Mouse (Mus musculus) bone marrow, adult 2 months (tissue): ENCODE data around the gene Adgrv1. TPM values are rescaled to one million over a fixed set of nuclear protein-coding genes. Genes with fewer than 3 reads are reported as not detected.

Experiments
- H3K27ac ChIP-seq: fragments of 200-500 bp; 2 replicates; pipeline ENCODE4 v1.5.1; 2012; ENCODE audit warnings: low read depth, mild to moderate bottlenecking, control low read depth, inconsistent platforms, low read length; ENCODE audit not compliant: control insufficient read depth, poor library complexity, insufficient read depth
- H3K4me1 ChIP-seq: fragments of 200-500 bp; 2 replicates; pipeline ENCODE4 v1.6.1; 2011; ENCODE audit warnings: low read length; ENCODE audit not compliant: control insufficient read depth, insufficient read depth
- H3K4me3 ChIP-seq: fragments of 200-500 bp; replicated peaks from 2 replicates; pipeline ENCODE3; 2011; ENCODE audit warnings: mild to moderate bottlenecking, low read depth, low read length, control low read depth; ENCODE audit not compliant: control insufficient read depth
- CTCF ChIP-seq: fragments of 200-500 bp; IDR thresholded peaks from 2 replicates; pipeline ENCODE4 v1.5.1; 2011; ENCODE audit warnings: low read length, control low read depth; ENCODE audit not compliant: control insufficient read depth, insufficient read depth
- POLR2A ChIP-seq: fragments of 200-500 bp; IDR thresholded peaks from 2 replicates; pipeline ENCODE4 v1.6.1; 2011; ENCODE audit warnings: low read depth, mild to moderate bottlenecking, control low read depth, low read length, borderline replicate concordance; ENCODE audit not compliant: control insufficient read depth
- WGBS: fragments of 180-500 bp; shearing (Covaris S2); methylation state at CpG from one replicate; pipeline ENCODE4 v1.1.7; 2018; 5-methylcytosine and 5-hydroxymethylcytosine counted together
- polyA plus RNA-seq: library from polyadenylated mRNA; stranded (reverse); fragments of >200 nt; gene quantifications from 2 replicates; pipeline ENCODE4 v1.2.4, GENCODE M21; 2011; ENCODE audit warnings: low replicate concordance; ENCODE audit not compliant: missing spikeins, insufficient read depth, insufficient read length

The Adgrv1 gene
- polyA plus RNA-seq, 1 experiment: 1.7 TPM

GRCm38 (mm10) chr13:81424002-81424401 is 209.0 kb downstream of the Adgrv1 start:
- Histone ChIP-seq H3K27ac (no peak overlapping the region), H3K4me1 (no peaks in the 10 kb centered on the region), H3K4me3 (no peak overlapping the region)
- TF ChIP-seq CTCF (no peak), POLR2A (no peak)
- 78% methylated on average over 4 of the region's 4 CpGs for WGBS

DNA sequence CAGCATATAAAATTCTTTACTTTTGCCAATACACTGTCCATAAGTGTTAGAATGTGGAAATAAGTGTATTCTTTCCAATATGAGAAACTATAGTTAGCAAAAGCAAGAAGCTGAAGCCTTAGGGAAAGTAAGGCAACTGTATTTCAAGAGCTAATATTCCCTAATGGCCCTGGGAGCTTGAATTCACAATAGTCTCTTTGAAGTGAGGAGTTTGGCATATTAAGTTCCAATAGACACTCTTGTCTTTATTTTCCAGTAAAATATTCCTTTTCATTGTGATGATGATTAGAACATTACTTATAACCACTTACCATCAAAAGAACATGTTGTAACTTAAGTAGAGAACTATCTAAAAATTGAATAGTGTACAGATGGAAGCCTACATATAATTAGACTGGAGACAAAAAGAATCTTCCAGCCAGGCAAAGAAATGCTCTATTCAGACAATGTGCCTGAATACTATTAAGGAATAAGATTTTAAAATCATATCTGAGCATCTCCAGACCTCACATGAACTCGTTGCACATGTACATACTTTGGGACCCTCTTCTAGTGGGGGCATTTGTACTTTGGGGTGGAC is 225.0 kb downstream of the Adgrv1 start:
- Histone ChIP-seq H3K27ac (no peak overlapping the region), H3K4me3 (no peak overlapping the region), H3K4me1 (no peaks in the 10 kb centered on the region)
- TF ChIP-seq POLR2A (no peak), CTCF (no peak)
- WGBS: 71% methylated on average over 1 of the region's 1 CpGs

DNA sequence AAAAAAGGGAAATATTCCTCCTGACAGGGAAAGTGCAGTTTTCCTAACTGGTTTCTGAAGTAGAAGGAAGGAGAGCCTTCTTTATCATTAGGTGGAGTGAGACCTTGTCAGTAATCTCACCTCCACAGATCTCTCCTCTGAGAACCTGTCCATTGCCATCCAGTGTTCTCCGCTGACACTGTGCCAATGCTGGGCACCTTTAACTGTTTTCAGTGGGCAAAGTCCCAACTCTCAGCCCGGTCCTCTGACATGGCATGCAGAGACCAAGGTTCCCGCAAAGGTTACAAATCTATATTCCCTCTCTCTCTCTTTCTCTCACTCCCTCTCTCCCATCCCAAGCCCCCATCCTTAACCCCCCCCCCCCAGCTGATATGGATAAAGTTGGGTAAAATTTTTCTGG is 230.1 kb downstream of the Adgrv1 start:
- Histone ChIP-seq H3K27ac (no peak overlapping the region), H3K4me3 (no peak overlapping the region), H3K4me1 (no peaks in the 10 kb centered on the region)
- 77% methylated on average over 3 of the region's 3 CpGs for whole genome bisulfite sequencing
- TF ChIP-seq CTCF: no peak
- no peak for TF ChIP-seq POLR2A

- H3K4me3 ChIP-seq: no peak overlapping the region
Measured at GRCm38 (mm10) chr13:81402191-81402590, 230.8 kb downstream of the Adgrv1 start.

DNA sequence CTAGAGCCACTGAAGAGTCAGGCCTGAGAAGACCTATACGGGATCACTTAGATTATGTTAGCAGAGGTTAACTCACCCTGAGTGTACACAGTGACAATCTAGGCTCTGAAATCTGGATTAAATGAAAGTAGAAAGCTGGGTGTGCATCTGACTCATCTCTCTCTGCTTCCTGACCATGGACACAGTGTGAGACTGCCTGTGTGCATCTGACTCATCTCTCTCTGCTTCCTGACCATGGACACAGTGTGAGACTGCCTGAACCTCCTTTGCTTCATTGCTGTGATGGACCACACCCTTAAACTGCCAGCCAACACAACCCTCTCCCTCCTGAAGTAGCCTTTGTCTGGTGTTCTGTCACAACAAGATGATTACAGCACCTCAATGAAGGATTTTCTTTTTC is 231.2 kb downstream of the Adgrv1 start:
- no peak overlapping the region for H3K27ac ChIP-seq
- no peaks in the 10 kb centered on the region for H3K4me1 ChIP-seq
- no peak overlapping the region for H3K4me3 ChIP-seq
- 82% methylated on average over 1 of the region's 1 CpGs for WGBS
- TF ChIP-seq POLR2A (no peak), CTCF (no peak)

More at GRCm38 (mm10) chr13:81402191-81402590, 230.8 kb downstream of the Adgrv1 start:
- Histone ChIP-seq H3K4me1 (no peaks in the 10 kb centered on the region), H3K27ac (no peak overlapping the region)
- WGBS: 79% methylated on average over 2 of the region's 2 CpGs
- TF ChIP-seq POLR2A (no peak), CTCF (no peak)

GRCm38 (mm10) chr13:81385597-81386362 is 247.2 kb downstream of the Adgrv1 start:
- no peaks in the 10 kb centered on the region for H3K4me1 ChIP-seq
- WGBS: 66% methylated on average over 4 of the region's 4 CpGs
- no peak overlapping the region for H3K4me3 ChIP-seq
- no peak overlapping the region for H3K27ac ChIP-seq
- no peak for TF ChIP-seq CTCF
- no peak for TF ChIP-seq POLR2A

GRCm38 (mm10) chr13:81381835-81382234 is 251.1 kb downstream of the Adgrv1 start:
- TF ChIP-seq CTCF (no peak), POLR2A (no peak)
- WGBS: 79% methylated on average over 4 of the region's 4 CpGs
- H3K4me3 ChIP-seq: no peak overlapping the region
- H3K4me1 ChIP-seq: no peaks in the 10 kb centered on the region
- no peak overlapping the region for H3K27ac ChIP-seq

GRCm38 (mm10) chr13:81370801-81371456 is 262.0 kb downstream of the Adgrv1 start:
- TF ChIP-seq POLR2A (no peak), CTCF (no peak)
- H3K4me3 ChIP-seq: no peak overlapping the region
- no peaks in the 10 kb centered on the region for H3K4me1 ChIP-seq
- no peak overlapping the region for H3K27ac ChIP-seq
- WGBS: 63% methylated on average over 5 of the region's 5 CpGs
